Mouse (Mus musculus) limb, embryonic 10.5 days (tissue): Measurements from ENCODE around the gene Tmem29. TPM values are rescaled to one million over a fixed set of nuclear protein-coding genes. Genes with fewer than 3 reads are reported as not detected.
"Not testable (repeated sequence)": the region's sequence is repeated elsewhere in the genome, so short reads cannot be mapped to it uniquely, and the experiment has no call there.

ENCODE experiments used
- DNase-seq: peaks from one replicate; pipeline ENCODE4 v3.0.0-alpha.2; 2017; ENCODE audit warnings: low spot score
- H3K27ac ChIP-seq: fragments of 300-500 bp; sonication (generic); 2 replicates; pipeline ENCODE4 v1.5.1; 2016; ENCODE audit warnings: mild to moderate bottlenecking
- H3K27me3 ChIP-seq: fragments of 300-500 bp; sonication (generic); 2 replicates; pipeline ENCODE4 v1.6.1; 2016; ENCODE audit warnings: low read depth, mild to moderate bottlenecking; ENCODE audit not compliant: poor library complexity, severe bottlenecking
- H3K36me3 ChIP-seq: fragments of 300-500 bp; sonication (generic); 2 replicates; pipeline ENCODE4 v1.6.1; 2016; ENCODE audit warnings: mild to moderate bottlenecking, moderate library complexity
- H3K4me1 ChIP-seq: fragments of 300-500 bp; sonication (generic); 2 replicates; pipeline ENCODE4 v1.6.1; 2016
- H3K4me3 ChIP-seq: fragments of 300-500 bp; sonication (generic); 2 replicates; pipeline ENCODE4 v1.5.1; 2016; ENCODE audit warnings: mild to moderate bottlenecking, moderate library complexity
- H3K9me3 ChIP-seq: fragments of 300-500 bp; sonication (generic); replicated peaks from 2 replicates; pipeline ENCODE4 v1.6.1; 2016; ENCODE audit warnings: mild to moderate bottlenecking
- WGBS: fragments of 180-500 bp; shearing (Covaris S2); methylation state at CpG from one replicate; pipeline ENCODE4 v1.1.7; 2016; 5-methylcytosine and 5-hydroxymethylcytosine counted together
- polyA plus RNA-seq: library from polyadenylated mRNA; unstranded; fragments of >200 nt; fragmentation: Nextera tagmentation; extraction: Ambion mirVana; gene quantifications from 2 replicates; pipeline ENCODE4 v1.2.1, GENCODE M21; 2016

Tmem29 gene
- 41.4 and 45.7 TPM in 2 replicates for polyA plus RNA-seq

GRCm38 (mm10) chrX:150458766-150459350, at the start of gene Tmem29:
Gene Tmem29, minus strand, starts transcription at chrX:150459154.
- WGBS = 3% methylated on average over 30 of the region's 30 CpGs
- no peaks in the 10 kb centered on the region for H3K27me3 ChIP-seq
- H3K36me3 ChIP-seq = no peaks in the 10 kb centered on the region
- H3K27ac ChIP-seq = peak within 1 kb of the TSS; percentile 84
- H3K4me3 ChIP-seq = peak within 1 kb of the TSS; percentile 56
- DNase-seq = peak; percentile 79
- H3K9me3 ChIP-seq = no peaks in the 10 kb centered on the region
- no peaks in the 10 kb centered on the region for H3K4me1 ChIP-seq

- H3K36me3 ChIP-seq = peaks cover 13% of the 10 kb centered on the region
- 90% methylated on average over 6 of the region's 6 CpGs for WGBS
- H3K27me3 ChIP-seq = no peaks in the 10 kb centered on the region; the same call in 1 of the 2 replicates
- no peak overlapping the region for H3K4me3 ChIP-seq
- H3K27ac ChIP-seq = no peak overlapping the region
- H3K9me3 ChIP-seq = no peaks in the 10 kb centered on the region
- no peaks in the 10 kb centered on the region for H3K4me1 ChIP-seq
- DNase-seq = no peak
Observed at GRCm38 (mm10) chrX:150508696-150509095, 49.7 kb upstream of the Tmem29 start.

GRCm38 (mm10) chrX:150487811-150488210, 28.9 kb upstream of the Tmem29 start:
- not testable (repeated sequence) for H3K4me1 ChIP-seq, H3K27ac ChIP-seq, H3K36me3 ChIP-seq, H3K9me3 ChIP-seq, H3K27me3 ChIP-seq, H3K4me3 ChIP-seq, DNase-seq
- WGBS = 100% methylated on average over 1 of the region's 10 CpGs

- H3K4me1 ChIP-seq, H3K27me3 ChIP-seq, H3K4me3 ChIP-seq, H3K9me3 ChIP-seq, H3K27ac ChIP-seq, DNase-seq, H3K36me3 ChIP-seq: not testable (repeated sequence)
- 70% methylated on average over 12 of the region's 22 CpGs for WGBS
Observed at GRCm38 (mm10) chrX:150486314-150487030, 27.5 kb upstream of the Tmem29 start.

- H3K9me3 ChIP-seq = no peaks in the 10 kb centered on the region
Observed at GRCm38 (mm10) chrX:150477854-150478780, 19.2 kb upstream of the Tmem29 start.

GRCm38 (mm10) chrX:150471416-150471815, 12.5 kb upstream of the Tmem29 start:
- Histone ChIP-seq H3K4me1 (no peaks in the 10 kb centered on the region), H3K36me3 (no peaks in the 10 kb centered on the region), H3K27ac (no peak overlapping the region), H3K27me3 (no peaks in the 10 kb centered on the region), H3K4me3 (no peak overlapping the region), H3K9me3 (no peaks in the 10 kb centered on the region)
- 96% methylated on average over 1 of the region's 1 CpGs for WGBS
- DNase-seq = no peak

More at GRCm38 (mm10) chrX:150477854-150478780, 19.2 kb upstream of the Tmem29 start:
- DNase-seq = peak; percentile 84
- Histone ChIP-seq H3K36me3 (no peaks in the 10 kb centered on the region), H3K27me3 (no peaks in the 10 kb centered on the region), H3K4me3 (peak overlapping the region; percentile 57), H3K4me1 (no peaks in the 10 kb centered on the region), H3K27ac (peak overlapping the region; percentile 89)
- under 1% methylated on average over 34 of the region's 34 CpGs for WGBS

GRCm38 (mm10) chrX:150468266-150468665, 9.3 kb upstream of the Tmem29 start:
- WGBS = 84% methylated on average over 2 of the region's 2 CpGs
- no peak overlapping the region for H3K27ac ChIP-seq
- DNase-seq = no peak
- H3K36me3 ChIP-seq = no peaks in the 10 kb centered on the region
- H3K9me3 ChIP-seq = no peaks in the 10 kb centered on the region
- no peaks in the 10 kb centered on the region for H3K27me3 ChIP-seq
- H3K4me1 ChIP-seq = no peaks in the 10 kb centered on the region
- H3K4me3 ChIP-seq = no peak overlapping the region

- not testable (repeated sequence) for H3K27ac ChIP-seq, H3K4me1 ChIP-seq, H3K36me3 ChIP-seq, H3K4me3 ChIP-seq, H3K27me3 ChIP-seq, H3K9me3 ChIP-seq, DNase-seq
- WGBS = 57% methylated on average over 8 of the region's 8 CpGs
Observed at GRCm38 (mm10) chrX:150466817-150467216, 7.9 kb upstream of the Tmem29 start.

- Histone ChIP-seq H3K4me1 (no peaks in the 10 kb centered on the region), H3K9me3 (no peaks in the 10 kb centered on the region), H3K27ac (no peak overlapping the region), H3K27me3 (no peaks in the 10 kb centered on the region), H3K4me3 (no peak overlapping the region), H3K36me3 (no peaks in the 10 kb centered on the region)
- 90% methylated on average over 2 of the region's 2 CpGs for WGBS
- no peak for DNase-seq
Observed at GRCm38 (mm10) chrX:150460143-150460542, 1.2 kb upstream of the Tmem29 start.

GRCm38 (mm10) chrX:150459411-150459927, 515 bp upstream of the Tmem29 start:
- peak overlapping the region; percentile 84 for H3K27ac ChIP-seq
- H3K4me3 ChIP-seq = peak overlapping the region; percentile 56
- WGBS = 52% methylated on average over 8 of the region's 8 CpGs
- no peaks in the 10 kb centered on the region for H3K9me3 ChIP-seq
- DNase-seq = no peak
- H3K27me3 ChIP-seq = no peaks in the 10 kb centered on the region
- no peaks in the 10 kb centered on the region for H3K36me3 ChIP-seq
- H3K4me1 ChIP-seq = no peaks in the 10 kb centered on the region

- 50% methylated on average over 3 of the region's 3 CpGs for WGBS
- H3K4me3 ChIP-seq = peak overlapping the region; percentile 56
- no peak overlapping the region for H3K27ac ChIP-seq
- no peaks in the 10 kb centered on the region for H3K36me3 ChIP-seq
- no peaks in the 10 kb centered on the region for H3K9me3 ChIP-seq
- no peaks in the 10 kb centered on the region for H3K27me3 ChIP-seq
- no peaks in the 10 kb centered on the region for H3K4me1 ChIP-seq
- no peak for DNase-seq
Observed at GRCm38 (mm10) chrX:150458136-150458535, 818 bp downstream of the Tmem29 start.

GRCm38 (mm10) chrX:150440505-150441338, 18.2 kb downstream of the Tmem29 start:
- peak overlapping the region; percentile 77 for H3K27ac ChIP-seq
- H3K36me3 ChIP-seq = no peaks in the 10 kb centered on the region
- H3K27me3 ChIP-seq = no peaks in the 10 kb centered on the region
- no peaks in the 10 kb centered on the region for H3K4me1 ChIP-seq
- H3K9me3 ChIP-seq = no peaks in the 10 kb centered on the region
- 27% methylated on average over 18 of the region's 18 CpGs for WGBS
- H3K4me3 ChIP-seq = peak overlapping the region; percentile 48
- peak; percentile 74 for DNase-seq
